Mouse (Mus musculus) c-Kit-positive CD71-positive TER-119-positive erythroid progenitor cells, embryonic 14.5 days (primary cell): ENCODE data around the gene Perm1.

Experiments used
- DNase-seq: peaks from one replicate; pipeline ENCODE4 v3.0.0-alpha.2; 2013; ENCODE audit warnings: low spot score

Perm1 gene

GRCm38 (mm10) chr4:156215649-156216048 lies at the start of gene Perm1:
Gene Perm1 (plus strand): TSS chr4:156215868.
- DNase-seq: no peak

- no peak for DNase-seq
Measured at GRCm38 (mm10) chr4:156166477-156166876, 49.2 kb upstream of the Perm1 start.

- DNase-seq: no peak
Measured at GRCm38 (mm10) chr4:156168611-156169010, 47.1 kb upstream of the Perm1 start.

GRCm38 (mm10) chr4:156169129-156169528 lies 46.5 kb upstream of the Perm1 start:
- DNase-seq: no peak

GRCm38 (mm10) chr4:156171828-156172227 lies 43.8 kb upstream of the Perm1 start:
- no peak for DNase-seq

- no peak for DNase-seq
Measured at GRCm38 (mm10) chr4:156177630-156178029, 38.0 kb upstream of the Perm1 start.

GRCm38 (mm10) chr4:156183747-156184146 lies 31.9 kb upstream of the Perm1 start:
- DNase-seq: no peak

GRCm38 (mm10) chr4:156184291-156184954 lies 31.2 kb upstream of the Perm1 start:
- no peak for DNase-seq

- DNase-seq: peak; percentile 32
Measured at GRCm38 (mm10) chr4:156185456-156185949, 30.2 kb upstream of the Perm1 start.

GRCm38 (mm10) chr4:156185950-156186850 lies 29.5 kb upstream of the Perm1 start:
- DNase-seq: no peak

- DNase-seq: no peak
Measured at GRCm38 (mm10) chr4:156188162-156188810, 27.4 kb upstream of the Perm1 start.

GRCm38 (mm10) chr4:156188811-156189323 lies 26.8 kb upstream of the Perm1 start:
- no peak for DNase-seq

GRCm38 (mm10) chr4:156192421-156193199 lies 23.1 kb upstream of the Perm1 start:
- DNase-seq: no peak

- no peak for DNase-seq
Measured at GRCm38 (mm10) chr4:156193200-156193590, 22.5 kb upstream of the Perm1 start.

- no peak for DNase-seq
Measured at GRCm38 (mm10) chr4:156193906-156194305, 21.8 kb upstream of the Perm1 start.

- DNase-seq: no peak
Measured at GRCm38 (mm10) chr4:156194346-156194745, 21.3 kb upstream of the Perm1 start.

GRCm38 (mm10) chr4:156195927-156196870 lies 19.5 kb upstream of the Perm1 start:
- no peak for DNase-seq

- peak; percentile 31 for DNase-seq
Measured at GRCm38 (mm10) chr4:156197131-156197828, 18.4 kb upstream of the Perm1 start, which contains the start of gene Agrn. Gene Agrn (minus strand): TSS chr4:156197488.

- DNase-seq: peak; percentile 73
Measured at GRCm38 (mm10) chr4:156197829-156198205, 17.9 kb upstream of the Perm1 start.
